Mouse (Mus musculus) brain, embryonic 14.5 days (tissue): ENCODE data around the gene Dgkh.

Source experiments
- CTCF ChIP-seq: fragments of 200-500 bp; IDR thresholded peaks from 2 replicates; pipeline ENCODE4 v1.5.1; 2012; ENCODE audit warnings: inconsistent platforms, mild to moderate bottlenecking, moderate library complexity, borderline replicate concordance; ENCODE audit not compliant: insufficient read depth, insufficient read length; ENCODE audit errors: extremely low read depth
- POLR2A ChIP-seq: fragments of 200-500 bp; IDR thresholded peaks from 2 replicates; pipeline ENCODE4 v1.6.1; 2012; ENCODE audit warnings: mild to moderate bottlenecking, inconsistent platforms, borderline replicate concordance; ENCODE audit not compliant: poor library complexity, insufficient read depth, insufficient read length, severe bottlenecking; ENCODE audit errors: extremely low read depth

- TF ChIP-seq POLR2A (no peak), CTCF (no peak)
Observed at GRCm38 (mm10) chr14:78702048-78702447, 30.5 kb downstream of the Dgkh start.
